Mouse (Mus musculus): ENCODE measurements around the gene Msl2. TPM values are rescaled to one million over a fixed set of nuclear protein-coding genes. Genes with fewer than 3 reads are reported as not detected.

Msl2 gene
- polyA plus RNA-seq, 1 experiment from 2014 or later: 2.7 TPM

- Histone ChIP-seq H3K27ac (ENCODE audit: low read depth, low read length) (no peak overlapping the region), H3K27me3 (replicated peaks; ENCODE audit: control insufficient read depth, insufficient read depth, low read length) (no peaks in the 10 kb centered on the region), H3K36me3 (ENCODE audit: control insufficient read depth, insufficient read depth, low read length) (no peaks in the 10 kb centered on the region), H3K9ac (ENCODE audit: low read depth, low read length) (no peak overlapping the region), H3K4me1 (ENCODE audit: control insufficient read depth, insufficient read depth, low read depth, low read length) (peaks cover 4% of the 10 kb centered on the region), H3K4me2 (ENCODE audit: low read length) (peak overlapping the region; percentile 82; the same call in 1 of the 2 replicates), H3K9me3 (ENCODE audit: control insufficient read depth, low read length) (no peaks in the 10 kb centered on the region), H3K4me3 (ENCODE audit: low read length) (no peak overlapping the region)
- ATAC-seq: no peak
- WGBS: 42% methylated on average over 5 of the region's 5 CpGs
Observed at GRCm38 (mm10) chr9:101072506-101072905, 1.4 kb upstream of the Msl2 start.

GRCm38 (mm10) chr9:101073041-101073986, 587 bp upstream of the Msl2 start:
- WGBS: 1% methylated on average over 65 of the region's 65 CpGs
- no peaks in the 10 kb centered on the region for H3K27me3 ChIP-seq (replicated peaks; ENCODE audit: control insufficient read depth, insufficient read depth, low read length)
- H3K4me2 ChIP-seq (ENCODE audit: low read length): peak overlapping the region; percentile 82
- peak overlapping the region; percentile 89 for H3K9ac ChIP-seq (ENCODE audit: low read depth, low read length)
- H3K9me3 ChIP-seq (ENCODE audit: control insufficient read depth, low read length): no peaks in the 10 kb centered on the region
- H3K4me3 ChIP-seq (ENCODE audit: low read length): peak overlapping the region; percentile 87
- ATAC-seq: peak; percentile 96
- peaks cover 9% of the 10 kb centered on the region for H3K4me1 ChIP-seq (ENCODE audit: control insufficient read depth, insufficient read depth, low read depth, low read length)
- peak overlapping the region; percentile 100 for H3K27ac ChIP-seq (ENCODE audit: low read depth, low read length)
- H3K36me3 ChIP-seq (ENCODE audit: control insufficient read depth, insufficient read depth, low read length): no peaks in the 10 kb centered on the region

- Histone ChIP-seq H3K27me3 (replicated peaks; ENCODE audit: control insufficient read depth, insufficient read depth, low read length) (no peaks in the 10 kb centered on the region), H3K4me2 (ENCODE audit: low read length) (peak overlapping the region; percentile 79), H3K36me3 (ENCODE audit: control insufficient read depth, insufficient read depth, low read length) (no peaks in the 10 kb centered on the region), H3K4me1 (ENCODE audit: control insufficient read depth, insufficient read depth, low read depth, low read length) (peaks cover 21% of the 10 kb centered on the region), H3K27ac (ENCODE audit: low read depth, low read length) (peak overlapping the region; percentile 100), H3K9me3 (ENCODE audit: control insufficient read depth, low read length) (no peaks in the 10 kb centered on the region), H3K4me3 (ENCODE audit: low read length) (peak overlapping the region; percentile 87), H3K9ac (ENCODE audit: low read depth, low read length) (peak overlapping the region; percentile 99)
- ATAC-seq: peak; percentile 72
- under 1% methylated on average over 61 of the region's 100 CpGs for WGBS
Observed at GRCm38 (mm10) chr9:101074332-101075021, 576 bp downstream of the Msl2 start.

GRCm38 (mm10) chr9:101075091-101075581, 1.2 kb downstream of the Msl2 start:
- Histone ChIP-seq H3K9me3 (ENCODE audit: control insufficient read depth, low read length) (no peaks in the 10 kb centered on the region), H3K4me3 (ENCODE audit: low read length) (peak overlapping the region; percentile 87), H3K9ac (ENCODE audit: low read depth, low read length) (peak overlapping the region; percentile 99), H3K27ac (ENCODE audit: low read depth, low read length) (peak overlapping the region; percentile 100), H3K4me1 (ENCODE audit: control insufficient read depth, insufficient read depth, low read depth, low read length) (peaks cover 26% of the 10 kb centered on the region), H3K36me3 (ENCODE audit: control insufficient read depth, insufficient read depth, low read length) (no peaks in the 10 kb centered on the region), H3K27me3 (replicated peaks; ENCODE audit: control insufficient read depth, insufficient read depth, low read length) (no peaks in the 10 kb centered on the region), H3K4me2 (ENCODE audit: low read length) (peak overlapping the region; percentile 79)
- 0% methylated on average over 25 of the region's 25 CpGs for WGBS
- no peak for ATAC-seq

GRCm38 (mm10) chr9:101075694-101076093, 1.8 kb downstream of the Msl2 start:
- Histone ChIP-seq H3K36me3 (ENCODE audit: control insufficient read depth, insufficient read depth, low read length) (no peaks in the 10 kb centered on the region), H3K27me3 (replicated peaks; ENCODE audit: control insufficient read depth, insufficient read depth, low read length) (no peaks in the 10 kb centered on the region), H3K4me3 (ENCODE audit: low read length) (peak overlapping the region; percentile 87), H3K9ac (ENCODE audit: low read depth, low read length) (peak overlapping the region; percentile 99), H3K4me1 (ENCODE audit: control insufficient read depth, insufficient read depth, low read depth, low read length) (peaks cover 26% of the 10 kb centered on the region), H3K27ac (ENCODE audit: low read depth, low read length) (no peak overlapping the region), H3K4me2 (ENCODE audit: low read length) (peak overlapping the region; percentile 79), H3K9me3 (ENCODE audit: control insufficient read depth, low read length) (no peaks in the 10 kb centered on the region)
- WGBS: under 1% methylated on average over 8 of the region's 8 CpGs
- no peak for ATAC-seq

GRCm38 (mm10) chr9:101076095-101076875, 2.4 kb downstream of the Msl2 start:
- Histone ChIP-seq H3K9me3 (ENCODE audit: control insufficient read depth, low read length) (no peaks in the 10 kb centered on the region), H3K27me3 (replicated peaks; ENCODE audit: control insufficient read depth, insufficient read depth, low read length) (no peaks in the 10 kb centered on the region), H3K4me3 (ENCODE audit: low read length) (peak overlapping the region; percentile 87), H3K4me1 (ENCODE audit: control insufficient read depth, insufficient read depth, low read depth, low read length) (peaks cover 26% of the 10 kb centered on the region), H3K4me2 (ENCODE audit: low read length) (peak overlapping the region; percentile 79), H3K9ac (ENCODE audit: low read depth, low read length) (peak overlapping the region; percentile 99), H3K27ac (ENCODE audit: low read depth, low read length) (no peak overlapping the region), H3K36me3 (ENCODE audit: control insufficient read depth, insufficient read depth, low read length) (no peaks in the 10 kb centered on the region)
- no peak for ATAC-seq
- under 1% methylated on average over 18 of the region's 18 CpGs for WGBS

- H3K9ac ChIP-seq (ENCODE audit: low read depth, low read length): peak overlapping the region; percentile 35; the same call in 1 of the 2 replicates
- no peaks in the 10 kb centered on the region for H3K9me3 ChIP-seq (ENCODE audit: control insufficient read depth, low read length)
- no peak for ATAC-seq
- no peaks in the 10 kb centered on the region for H3K27me3 ChIP-seq (replicated peaks; ENCODE audit: control insufficient read depth, insufficient read depth, low read length)
- H3K4me3 ChIP-seq (ENCODE audit: low read length): peak overlapping the region; percentile 87
- peak overlapping the region; percentile 79 for H3K4me2 ChIP-seq (ENCODE audit: low read length)
- H3K36me3 ChIP-seq (ENCODE audit: control insufficient read depth, insufficient read depth, low read length): no peaks in the 10 kb centered on the region
- H3K27ac ChIP-seq (ENCODE audit: low read depth, low read length): no peak overlapping the region
- H3K4me1 ChIP-seq (ENCODE audit: control insufficient read depth, insufficient read depth, low read depth, low read length): peaks cover 26% of the 10 kb centered on the region
Observed at GRCm38 (mm10) chr9:101077486-101077885, 3.6 kb downstream of the Msl2 start.

- peaks cover 24% of the 10 kb centered on the region for H3K4me1 ChIP-seq (ENCODE audit: control insufficient read depth, insufficient read depth, low read depth, low read length)
- H3K4me3 ChIP-seq (ENCODE audit: low read length): peak overlapping the region; percentile 26
- H3K9ac ChIP-seq (ENCODE audit: low read depth, low read length): no peak overlapping the region
- no peaks in the 10 kb centered on the region for H3K36me3 ChIP-seq (ENCODE audit: control insufficient read depth, insufficient read depth, low read length)
- H3K27ac ChIP-seq (ENCODE audit: low read depth, low read length): no peak overlapping the region
- WGBS: 53% methylated on average over 4 of the region's 4 CpGs
- no peaks in the 10 kb centered on the region for H3K9me3 ChIP-seq (ENCODE audit: control insufficient read depth, low read length)
- H3K27me3 ChIP-seq (replicated peaks; ENCODE audit: control insufficient read depth, insufficient read depth, low read length): no peaks in the 10 kb centered on the region
- H3K4me2 ChIP-seq (ENCODE audit: low read length): peak overlapping the region; percentile 43
- no peak for ATAC-seq
Observed at GRCm38 (mm10) chr9:101078579-101078978, 4.7 kb downstream of the Msl2 start.
